Mouse (Mus musculus): ENCODE measurements around the gene Mmp24. TPM values are rescaled to one million over a fixed set of nuclear protein-coding genes. Genes with fewer than 3 reads are reported as not detected.

Gene Mmp24
- polyA plus RNA-seq, 1 experiment = not detected

DNA sequence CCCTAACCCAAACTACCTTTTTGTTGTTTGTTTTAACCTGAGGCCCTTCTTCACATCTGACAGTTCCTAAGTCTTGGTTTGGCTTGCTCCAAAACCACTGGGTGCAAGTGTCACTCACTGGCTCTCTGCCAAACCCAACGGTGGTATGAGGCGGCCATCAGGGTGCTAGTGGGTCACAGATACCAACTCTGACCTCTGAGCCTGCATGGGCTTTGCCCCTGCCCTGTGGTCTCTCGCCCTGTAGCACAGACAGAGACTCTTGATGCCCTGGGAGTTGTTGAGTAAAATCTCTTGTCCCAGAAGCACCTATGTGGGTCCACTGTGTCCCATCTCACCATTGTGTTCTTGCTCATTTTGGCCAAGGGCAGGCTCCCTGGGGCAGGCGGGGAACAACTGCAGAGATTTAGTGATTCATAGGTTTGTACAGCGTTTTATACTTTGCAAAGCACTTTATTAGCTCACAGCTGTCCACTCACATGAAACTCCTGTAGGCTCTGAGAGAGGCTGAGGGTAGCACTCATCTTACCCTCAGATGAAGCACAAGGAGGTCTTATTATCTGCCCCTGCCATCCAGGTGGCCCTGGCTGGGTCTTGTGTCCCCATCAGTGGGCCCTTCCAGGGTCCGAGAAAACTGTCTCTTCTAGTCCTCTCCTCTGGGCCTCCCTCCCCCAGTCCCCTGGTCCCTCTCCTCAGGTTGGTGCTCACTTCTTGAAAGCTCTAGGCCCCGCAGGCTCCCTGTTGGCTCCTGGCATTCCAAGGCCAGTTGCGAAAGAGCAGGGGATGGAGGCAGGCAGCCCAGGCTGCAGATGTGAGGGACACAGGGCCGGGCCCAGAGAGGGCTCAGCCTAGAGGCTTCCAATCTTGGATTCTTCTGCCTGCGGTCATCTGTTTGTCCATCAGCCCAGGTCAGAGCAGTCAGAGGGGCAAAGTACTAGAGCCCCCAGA lies 42.4 kb downstream of the Mmp24 start:
- Histone ChIP-seq H3K4me3 (ENCODE audit: insufficient read depth, low read depth, low read length) (0 out of 2 replicates have a peak overlapping the region, but pooled peaks have one; percentile 2), H3K27ac (ENCODE audit: insufficient read depth, low read depth, low read length) (0 out of 2 replicates have a peak overlapping the region, but pooled peaks have one; percentile 5), H3K4me1 (ENCODE audit: control insufficient read depth, insufficient read depth, low read length) (peaks cover 27% of the 10 kb centered on the region)
- 68% methylated on average over 10 of the region's 10 CpGs for WGBS
- no peak for TF ChIP-seq POLR2A (IDR thresholded peaks at IDR 0.05; ENCODE audit: insufficient read depth, low read depth, low read length)

DNA sequence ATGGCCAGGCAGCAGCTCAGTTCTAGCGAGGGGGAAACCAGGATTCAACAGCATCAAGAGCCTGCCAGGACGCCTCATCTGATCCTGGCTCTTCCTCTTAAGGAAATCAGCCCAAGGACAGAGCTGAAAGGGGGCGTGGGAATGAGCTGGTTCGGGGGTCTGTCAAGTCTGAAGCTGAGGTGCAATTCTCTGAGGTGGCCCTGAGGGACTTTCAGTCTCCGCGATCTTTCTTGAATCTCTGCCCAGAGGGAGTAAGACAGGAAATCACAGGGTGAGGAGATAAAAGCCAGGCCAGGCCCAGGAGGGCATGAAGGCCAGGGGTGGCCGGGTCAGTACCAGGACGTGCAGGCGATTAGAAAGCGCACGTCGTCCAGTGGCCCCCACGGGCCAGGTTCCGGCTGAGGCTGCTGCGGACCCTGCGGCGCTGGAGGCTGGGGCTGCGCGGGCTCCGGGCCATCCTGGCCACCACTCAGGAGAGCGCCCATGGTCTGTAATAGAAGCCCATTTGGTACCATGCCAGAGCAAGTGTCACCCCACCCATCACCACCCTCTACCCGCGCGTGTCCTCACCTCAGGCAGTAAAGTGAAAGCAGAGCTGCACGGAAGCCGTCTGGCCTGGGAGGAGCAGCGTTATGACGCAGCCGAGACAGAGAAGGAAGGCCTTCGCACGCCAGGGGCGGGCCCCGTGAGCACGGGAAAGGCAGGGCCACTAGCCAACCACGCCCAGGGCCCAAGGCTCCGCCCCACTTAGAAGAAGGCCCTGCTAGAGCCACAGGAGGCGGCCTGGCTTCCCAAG lies 43.7 kb downstream of the Mmp24 start:
- Histone ChIP-seq H3K4me1 (ENCODE audit: control insufficient read depth, insufficient read depth, low read length) (peaks cover 27% of the 10 kb centered on the region), H3K4me3 (ENCODE audit: insufficient read depth, low read depth, low read length) (peak overlapping the region; percentile 84), H3K27ac (ENCODE audit: insufficient read depth, low read depth, low read length) (peak overlapping the region; percentile 80)
- TF ChIP-seq CTCF (IDR thresholded peaks at IDR 0.05; ENCODE audit: insufficient read depth, low read depth, low read length) (no peak; the same call in 1 of the 2 replicates), POLR2A (IDR thresholded peaks at IDR 0.05; ENCODE audit: insufficient read depth, low read depth, low read length) (peak; percentile 86)
- WGBS = under 1% methylated on average over 37 of the region's 37 CpGs

DNA sequence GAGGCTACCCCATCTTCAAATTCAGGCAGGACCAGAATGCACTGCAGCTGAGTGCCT lies 44.1 kb downstream of the Mmp24 start, which contains the start of gene BC029722:
TSS of gene BC029722 (minus strand) at position 35 of the 57 bp plus-strand sequence.
- Histone ChIP-seq H3K4me3 (ENCODE audit: insufficient read depth, low read depth, low read length) (peak within 1 kb of the TSS; percentile 84), H3K4me1 (ENCODE audit: control insufficient read depth, insufficient read depth, low read length) (peaks cover 27% of the 10 kb centered on the region), H3K27ac (ENCODE audit: insufficient read depth, low read depth, low read length) (peak within 1 kb of the TSS; percentile 80)
- no peak for TF ChIP-seq CTCF (IDR thresholded peaks at IDR 0.05; ENCODE audit: insufficient read depth, low read depth, low read length)
- TF ChIP-seq POLR2A (IDR thresholded peaks at IDR 0.05; ENCODE audit: insufficient read depth, low read depth, low read length) = no peak

- 41% methylated on average over 6 of the region's 6 CpGs for WGBS
Observed at GRCm38 (mm10) chr2:155819449-155820251, 44.5 kb downstream of the Mmp24 start.

GRCm38 (mm10) chr2:155820779-155821178 lies 45.6 kb downstream of the Mmp24 start:
- WGBS = 86% methylated on average over 5 of the region's 5 CpGs
- TF ChIP-seq POLR2A (IDR thresholded peaks at IDR 0.05; ENCODE audit: insufficient read depth, low read depth, low read length) = no peak
- no peak for TF ChIP-seq CTCF (IDR thresholded peaks at IDR 0.05; ENCODE audit: insufficient read depth, low read depth, low read length)
- no peak overlapping the region for H3K27ac ChIP-seq (ENCODE audit: insufficient read depth, low read depth, low read length)
- H3K4me1 ChIP-seq (ENCODE audit: control insufficient read depth, insufficient read depth, low read length) = peaks cover 27% of the 10 kb centered on the region
- no peak overlapping the region for H3K4me3 ChIP-seq (ENCODE audit: insufficient read depth, low read depth, low read length)

More at GRCm38 (mm10) chr2:155819449-155820251, 44.5 kb downstream of the Mmp24 start:
- Histone ChIP-seq H3K4me1 (ENCODE audit: control insufficient read depth, insufficient read depth, low read length) (peaks cover 27% of the 10 kb centered on the region), H3K27ac (ENCODE audit: insufficient read depth, low read depth, low read length) (peak overlapping the region; percentile 80), H3K4me3 (ENCODE audit: insufficient read depth, low read depth, low read length) (peak overlapping the region; percentile 84)
- no peak for TF ChIP-seq CTCF (IDR thresholded peaks at IDR 0.05; ENCODE audit: insufficient read depth, low read depth, low read length)
- TF ChIP-seq POLR2A (IDR thresholded peaks at IDR 0.05; ENCODE audit: insufficient read depth, low read depth, low read length) = no peak

DNA sequence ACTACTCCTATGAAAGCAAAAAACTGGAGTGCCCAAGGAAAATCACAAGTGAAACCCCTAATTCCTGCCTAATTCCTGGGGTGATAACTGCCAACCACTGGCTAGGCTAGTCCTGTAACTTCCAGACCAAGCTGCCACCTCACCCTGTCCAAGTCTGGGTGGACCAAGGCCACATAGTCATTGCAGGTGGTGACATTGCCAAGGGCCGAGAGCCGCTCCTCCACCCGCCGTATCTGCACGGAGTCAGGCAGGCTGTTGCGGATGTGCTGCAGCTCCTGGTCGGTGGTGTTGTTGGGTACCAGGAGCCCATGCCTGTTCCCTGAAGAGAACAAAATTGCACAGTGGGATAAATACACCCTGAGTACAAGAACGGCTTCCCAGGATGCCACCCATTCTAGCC lies 48.6 kb downstream of the Mmp24 start:
- H3K27ac ChIP-seq (ENCODE audit: insufficient read depth, low read depth, low read length) = no peak overlapping the region
- WGBS = 95% methylated on average over 8 of the region's 8 CpGs
- no peak for TF ChIP-seq CTCF (IDR thresholded peaks at IDR 0.05; ENCODE audit: insufficient read depth, low read depth, low read length)
- TF ChIP-seq POLR2A (IDR thresholded peaks at IDR 0.05; ENCODE audit: insufficient read depth, low read depth, low read length) = no peak
- no peak overlapping the region for H3K4me3 ChIP-seq (ENCODE audit: insufficient read depth, low read depth, low read length)
- H3K4me1 ChIP-seq (ENCODE audit: control insufficient read depth, insufficient read depth, low read length) = peaks cover 13% of the 10 kb centered on the region

GRCm38 (mm10) chr2:155825904-155826629 lies 50.9 kb downstream of the Mmp24 start:
- H3K27ac ChIP-seq (ENCODE audit: insufficient read depth, low read depth, low read length) = no peak overlapping the region

More at GRCm38 (mm10) chr2:155825904-155826629, 50.9 kb downstream of the Mmp24 start:
- 2% methylated on average over 52 of the region's 52 CpGs for WGBS
- Histone ChIP-seq H3K4me1 (ENCODE audit: control insufficient read depth, insufficient read depth, low read length) (peaks cover 4% of the 10 kb centered on the region; the same call in 1 of the 2 replicates), H3K4me3 (ENCODE audit: insufficient read depth, low read depth, low read length) (peak overlapping the region; percentile 65)
- TF ChIP-seq POLR2A (IDR thresholded peaks at IDR 0.05; ENCODE audit: insufficient read depth, low read depth, low read length) (0 out of 2 replicates have a peak, but pooled peaks have one; percentile 17), CTCF (IDR thresholded peaks at IDR 0.05; ENCODE audit: insufficient read depth, low read depth, low read length) (no peak)
